Mouse (Mus musculus): Measurements from ENCODE around the gene Eral1. TPM values are rescaled to one million over a fixed set of nuclear protein-coding genes. Genes with fewer than 3 reads are reported as not detected.

The Eral1 gene
- polyA plus RNA-seq, 1 experiment from 2014 or later, result 40.8 TPM

DNA sequence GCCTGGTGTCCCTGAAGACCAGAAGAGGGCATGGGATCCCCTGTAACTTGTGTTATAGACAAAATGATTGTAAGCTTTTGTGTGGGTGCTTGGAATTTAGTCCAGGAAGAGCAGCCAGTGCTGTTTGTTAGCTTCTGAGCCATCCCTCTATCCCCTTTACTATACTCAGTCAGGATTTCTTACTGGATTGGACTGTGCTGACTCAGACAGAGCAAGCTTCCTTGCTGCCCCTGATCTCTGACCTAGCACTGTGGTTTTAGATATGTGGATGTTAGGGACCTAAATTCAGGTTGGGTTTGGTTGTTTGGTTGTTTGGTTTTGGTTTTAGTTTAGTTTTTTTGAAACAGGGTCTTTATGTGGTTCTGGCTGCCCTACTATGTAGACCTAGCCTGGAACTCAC lies 38.3 kb upstream of the Eral1 start:
- Histone ChIP-seq H3K9me3 (ENCODE audit: control insufficient read depth, low read length) (no peaks in the 10 kb centered on the region), H3K27me3 (replicated peaks; ENCODE audit: control insufficient read depth, insufficient read depth, low read length) (no peaks in the 10 kb centered on the region), H3K36me3 (ENCODE audit: control insufficient read depth, insufficient read depth, low read length) (no peaks in the 10 kb centered on the region), H3K9ac (ENCODE audit: low read depth, low read length) (no peak overlapping the region), H3K27ac (ENCODE audit: low read depth, low read length) (no peak overlapping the region), H3K4me3 (ENCODE audit: low read depth, low read length) (no peak overlapping the region), H3K4me2 (no peak overlapping the region), H3K4me1 (replicated peaks; ENCODE audit: control insufficient read depth, insufficient read depth, low read length) (peaks cover 52% of the 10 kb centered on the region)
- DNase-seq (ENCODE audit: low spot score) (no peak), ATAC-seq (replicated peaks; ENCODE audit: low FRiP score) (no peak)

DNA sequence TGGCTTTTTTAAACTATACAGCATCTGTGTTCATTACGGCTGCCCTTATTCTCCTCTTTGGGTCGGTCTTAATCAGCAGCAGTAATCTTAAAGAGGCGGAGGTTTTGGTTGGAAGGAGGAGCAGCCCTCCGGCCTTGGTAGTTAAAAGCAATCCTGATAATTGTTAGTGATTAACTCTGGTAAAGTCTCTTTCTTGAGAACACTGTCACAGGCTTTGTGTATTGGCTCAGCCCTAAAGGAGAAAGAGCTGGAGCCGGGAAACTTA lies 35.9 kb upstream of the Eral1 start:
- 5% methylated on average over 5 of the region's 5 CpGs for WGBS
- H3K9me3 ChIP-seq (ENCODE audit: control insufficient read depth, low read length), result no peaks in the 10 kb centered on the region
- peak overlapping the region; percentile 91 for H3K4me2 ChIP-seq
- H3K27me3 ChIP-seq (replicated peaks; ENCODE audit: control insufficient read depth, insufficient read depth, low read length), result no peaks in the 10 kb centered on the region
- ATAC-seq (replicated peaks; ENCODE audit: low FRiP score), result no peak
- H3K9ac ChIP-seq (ENCODE audit: low read depth, low read length), result peak overlapping the region; percentile 74
- peak overlapping the region; percentile 85 for H3K27ac ChIP-seq (ENCODE audit: low read depth, low read length)
- no peak for DNase-seq (ENCODE audit: low spot score)
- H3K4me1 ChIP-seq (replicated peaks; ENCODE audit: control insufficient read depth, insufficient read depth, low read length), result peaks cover 45% of the 10 kb centered on the region
- H3K36me3 ChIP-seq (ENCODE audit: control insufficient read depth, insufficient read depth, low read length), result no peaks in the 10 kb centered on the region
- H3K4me3 ChIP-seq (ENCODE audit: low read depth, low read length), result peak overlapping the region; percentile 79

DNA sequence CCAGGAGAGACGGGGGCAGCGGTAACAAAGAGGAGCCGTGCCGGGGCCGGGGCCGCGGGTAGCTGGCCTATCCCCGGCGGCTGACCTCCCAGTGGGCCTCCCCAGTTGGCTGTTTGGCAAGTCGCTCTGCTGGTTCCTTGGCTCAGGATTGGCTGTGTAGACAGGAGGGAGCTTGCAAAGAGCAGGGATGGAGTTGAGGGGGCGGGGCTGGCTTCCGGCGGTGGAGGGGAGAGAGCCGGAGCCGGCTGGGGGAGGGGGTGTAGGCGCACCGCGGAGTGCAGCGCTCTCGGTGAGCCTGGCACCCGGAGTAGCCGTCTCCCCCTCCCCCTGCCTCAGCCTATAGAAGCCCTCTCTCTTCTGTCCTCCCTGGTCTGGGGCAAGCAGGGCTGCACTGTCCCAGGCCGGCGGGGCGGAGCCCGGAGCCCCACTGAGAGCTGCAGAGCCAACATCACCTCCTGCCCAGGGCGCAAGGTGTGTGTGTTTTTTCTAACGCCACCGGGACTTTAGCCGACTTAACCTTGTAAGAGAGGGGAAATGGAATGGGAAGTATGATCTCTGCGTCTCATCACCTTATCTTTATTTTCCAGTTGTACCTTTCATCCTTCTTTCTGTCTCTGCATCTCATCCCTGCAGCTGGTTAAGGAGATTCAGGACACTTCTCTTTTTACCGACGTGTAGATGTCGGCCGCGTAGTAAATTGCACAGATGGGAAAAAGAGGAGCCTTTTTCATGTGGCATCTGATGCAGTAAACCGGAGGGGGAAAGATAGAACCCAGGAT lies 35.4 kb upstream of the Eral1 start:
- Histone ChIP-seq H3K4me3 (ENCODE audit: low read depth, low read length) (peak overlapping the region; percentile 79), H3K9ac (ENCODE audit: low read depth, low read length) (peak overlapping the region; percentile 74), H3K9me3 (ENCODE audit: control insufficient read depth, low read length) (no peaks in the 10 kb centered on the region), H3K36me3 (ENCODE audit: control insufficient read depth, insufficient read depth, low read length) (no peaks in the 10 kb centered on the region), H3K4me2 (peak overlapping the region; percentile 91), H3K4me1 (replicated peaks; ENCODE audit: control insufficient read depth, insufficient read depth, low read length) (peaks cover 40% of the 10 kb centered on the region), H3K27me3 (replicated peaks; ENCODE audit: control insufficient read depth, insufficient read depth, low read length) (no peaks in the 10 kb centered on the region), H3K27ac (ENCODE audit: low read depth, low read length) (peak overlapping the region; percentile 85)
- WGBS, result under 1% methylated on average over 34 of the region's 37 CpGs
- DNase-seq (ENCODE audit: low spot score) (peak; percentile 93), ATAC-seq (replicated peaks; ENCODE audit: low FRiP score) (peak; percentile 99)

DNA sequence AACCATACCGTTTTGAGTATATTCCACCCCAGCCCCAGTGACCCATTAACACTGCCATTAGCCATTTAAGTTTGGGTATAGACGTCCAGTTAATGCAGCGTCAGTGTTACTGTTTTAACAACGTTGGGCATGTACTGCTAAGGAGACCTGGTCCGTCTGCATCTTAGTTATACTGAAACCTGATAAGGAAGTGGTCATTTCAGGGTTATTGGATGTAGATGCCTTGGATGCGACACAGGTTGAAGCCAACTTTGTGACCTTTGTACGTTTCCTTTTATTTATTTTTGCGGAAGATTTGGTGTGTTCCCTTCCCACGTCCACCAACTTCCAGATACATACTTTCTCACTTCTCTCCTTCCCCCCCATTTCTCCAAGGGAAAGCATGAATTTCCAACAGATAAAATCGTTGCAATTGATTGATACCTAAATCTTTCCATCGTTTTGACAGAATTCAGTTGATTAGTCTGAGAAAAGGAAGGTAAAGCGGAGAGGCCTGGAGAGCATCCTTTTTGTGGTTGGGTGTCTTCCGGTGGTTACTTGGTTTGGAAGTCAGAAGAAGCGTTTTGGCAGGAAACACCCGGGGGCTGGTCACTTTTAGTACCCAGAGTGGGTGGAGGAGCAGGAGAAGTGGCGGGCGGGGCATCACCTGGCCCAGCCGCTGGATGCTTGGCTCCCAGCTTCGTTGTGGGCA lies 34.6 kb upstream of the Eral1 start:
- 9% methylated on average over 19 of the region's 19 CpGs for WGBS
- ATAC-seq (replicated peaks; ENCODE audit: low FRiP score), result no peak
- peak overlapping the region; percentile 74 for H3K9ac ChIP-seq (ENCODE audit: low read depth, low read length)
- H3K9me3 ChIP-seq (ENCODE audit: control insufficient read depth, low read length), result no peaks in the 10 kb centered on the region
- H3K4me1 ChIP-seq (replicated peaks; ENCODE audit: control insufficient read depth, insufficient read depth, low read length), result peaks cover 35% of the 10 kb centered on the region
- peak overlapping the region; percentile 85 for H3K27ac ChIP-seq (ENCODE audit: low read depth, low read length)
- no peaks in the 10 kb centered on the region for H3K27me3 ChIP-seq (replicated peaks; ENCODE audit: control insufficient read depth, insufficient read depth, low read length)
- H3K36me3 ChIP-seq (ENCODE audit: control insufficient read depth, insufficient read depth, low read length), result no peaks in the 10 kb centered on the region
- peak overlapping the region; percentile 91 for H3K4me2 ChIP-seq
- no peak for DNase-seq (ENCODE audit: low spot score)
- H3K4me3 ChIP-seq (ENCODE audit: low read depth, low read length), result peak overlapping the region; percentile 79

GRCm38 (mm10) chr11:78113616-78114015 lies 33.4 kb upstream of the Eral1 start:
- DNase-seq (ENCODE audit: low spot score), result no peak
- no peaks in the 10 kb centered on the region for H3K27me3 ChIP-seq (replicated peaks; ENCODE audit: control insufficient read depth, insufficient read depth, low read length)
- no peaks in the 10 kb centered on the region for H3K9me3 ChIP-seq (ENCODE audit: control insufficient read depth, low read length)
- no peak overlapping the region for H3K4me2 ChIP-seq
- 84% methylated on average over 2 of the region's 2 CpGs for WGBS
- no peak overlapping the region for H3K4me3 ChIP-seq (ENCODE audit: low read depth, low read length)
- no peak for ATAC-seq (replicated peaks; ENCODE audit: low FRiP score)
- H3K27ac ChIP-seq (ENCODE audit: low read depth, low read length), result no peak overlapping the region
- H3K36me3 ChIP-seq (ENCODE audit: control insufficient read depth, insufficient read depth, low read length), result no peaks in the 10 kb centered on the region
- peaks cover 28% of the 10 kb centered on the region for H3K4me1 ChIP-seq (replicated peaks; ENCODE audit: control insufficient read depth, insufficient read depth, low read length)
- no peak overlapping the region for H3K9ac ChIP-seq (ENCODE audit: low read depth, low read length)

GRCm38 (mm10) chr11:78104501-78104900 lies 24.3 kb upstream of the Eral1 start:
- Histone ChIP-seq H3K36me3 (ENCODE audit: control insufficient read depth, insufficient read depth, low read length) (no peaks in the 10 kb centered on the region), H3K9ac (ENCODE audit: low read depth, low read length) (no peak overlapping the region), H3K4me2 (no peak overlapping the region), H3K27me3 (replicated peaks; ENCODE audit: control insufficient read depth, insufficient read depth, low read length) (no peaks in the 10 kb centered on the region), H3K27ac (ENCODE audit: low read depth, low read length) (no peak overlapping the region), H3K4me1 (replicated peaks; ENCODE audit: control insufficient read depth, insufficient read depth, low read length) (peaks cover 4% of the 10 kb centered on the region; the same call in 1 of the 2 replicates), H3K4me3 (ENCODE audit: low read depth, low read length) (no peak overlapping the region), H3K9me3 (ENCODE audit: control insufficient read depth, low read length) (no peaks in the 10 kb centered on the region)
- ATAC-seq (replicated peaks; ENCODE audit: low FRiP score) (no peak), DNase-seq (ENCODE audit: low spot score) (no peak)
- 92% methylated on average over 5 of the region's 5 CpGs for WGBS

GRCm38 (mm10) chr11:78102958-78103747 lies 23.0 kb upstream of the Eral1 start:
- H3K9ac ChIP-seq (ENCODE audit: low read depth, low read length), result no peak overlapping the region
- no peaks in the 10 kb centered on the region for H3K36me3 ChIP-seq (ENCODE audit: control insufficient read depth, insufficient read depth, low read length)
- ATAC-seq (replicated peaks; ENCODE audit: low FRiP score) (peak; percentile 51; the same call in 1 of the 2 replicates), DNase-seq (ENCODE audit: low spot score) (no peak)
- 48% methylated on average over 5 of the region's 5 CpGs for WGBS
- H3K9me3 ChIP-seq (ENCODE audit: control insufficient read depth, low read length), result no peaks in the 10 kb centered on the region
- H3K4me2 ChIP-seq, result no peak overlapping the region
- no peak overlapping the region for H3K4me3 ChIP-seq (ENCODE audit: low read depth, low read length)
- peaks cover 4% of the 10 kb centered on the region; the same call in 1 of the 2 replicates for H3K4me1 ChIP-seq (replicated peaks; ENCODE audit: control insufficient read depth, insufficient read depth, low read length)
- H3K27ac ChIP-seq (ENCODE audit: low read depth, low read length), result no peak overlapping the region
- H3K27me3 ChIP-seq (replicated peaks; ENCODE audit: control insufficient read depth, insufficient read depth, low read length), result no peaks in the 10 kb centered on the region

GRCm38 (mm10) chr11:78102142-78102541 lies 22.0 kb upstream of the Eral1 start:
- no peaks in the 10 kb centered on the region for H3K36me3 ChIP-seq (ENCODE audit: control insufficient read depth, insufficient read depth, low read length)
- DNase-seq (ENCODE audit: low spot score) (no peak), ATAC-seq (replicated peaks; ENCODE audit: low FRiP score) (no peak)
- H3K27ac ChIP-seq (ENCODE audit: low read depth, low read length), result no peak overlapping the region
- H3K9ac ChIP-seq (ENCODE audit: low read depth, low read length), result no peak overlapping the region
- no peak overlapping the region for H3K4me2 ChIP-seq
- no peaks in the 10 kb centered on the region for H3K9me3 ChIP-seq (ENCODE audit: control insufficient read depth, low read length)
- peaks cover 6% of the 10 kb centered on the region; the same call in 1 of the 2 replicates for H3K4me1 ChIP-seq (replicated peaks; ENCODE audit: control insufficient read depth, insufficient read depth, low read length)
- WGBS, result 65% methylated on average over 5 of the region's 5 CpGs
- no peaks in the 10 kb centered on the region for H3K27me3 ChIP-seq (replicated peaks; ENCODE audit: control insufficient read depth, insufficient read depth, low read length)
- no peak overlapping the region for H3K4me3 ChIP-seq (ENCODE audit: low read depth, low read length)

All from liver, embryonic 11.5 days (tissue).